Mouse (Mus musculus) heart, postnatal 25 days (tissue): Measurements from ENCODE around the gene Il6ra. TPM values are rescaled to one million over a fixed set of nuclear protein-coding genes. Genes with fewer than 3 reads are reported as not detected.
A peak's percentile ranks its signal among the peaks of the same experiment; 100 is the strongest.

ENCODE experiments used
- DNase-seq: peaks from one replicate; pipeline ENCODE4 v3.0.0; 2022; ENCODE audit warnings: low spot score
- intact Hi-C: fragments of 180-260 bp; cut with DNase I; formaldehyde crosslinking; loops from one replicate; pipeline ENCODE4 v1.15.1; 2025
- total RNA-seq, 2 experiments: library from RNA; stranded (reverse); gene quantifications; 2 replicates each; pipeline ENCODE4 v1.2.3; 2021

The Il6ra gene
- 1 to 10 TPM; 3.8 to 5.0 TPM for total RNA-seq

DNA sequence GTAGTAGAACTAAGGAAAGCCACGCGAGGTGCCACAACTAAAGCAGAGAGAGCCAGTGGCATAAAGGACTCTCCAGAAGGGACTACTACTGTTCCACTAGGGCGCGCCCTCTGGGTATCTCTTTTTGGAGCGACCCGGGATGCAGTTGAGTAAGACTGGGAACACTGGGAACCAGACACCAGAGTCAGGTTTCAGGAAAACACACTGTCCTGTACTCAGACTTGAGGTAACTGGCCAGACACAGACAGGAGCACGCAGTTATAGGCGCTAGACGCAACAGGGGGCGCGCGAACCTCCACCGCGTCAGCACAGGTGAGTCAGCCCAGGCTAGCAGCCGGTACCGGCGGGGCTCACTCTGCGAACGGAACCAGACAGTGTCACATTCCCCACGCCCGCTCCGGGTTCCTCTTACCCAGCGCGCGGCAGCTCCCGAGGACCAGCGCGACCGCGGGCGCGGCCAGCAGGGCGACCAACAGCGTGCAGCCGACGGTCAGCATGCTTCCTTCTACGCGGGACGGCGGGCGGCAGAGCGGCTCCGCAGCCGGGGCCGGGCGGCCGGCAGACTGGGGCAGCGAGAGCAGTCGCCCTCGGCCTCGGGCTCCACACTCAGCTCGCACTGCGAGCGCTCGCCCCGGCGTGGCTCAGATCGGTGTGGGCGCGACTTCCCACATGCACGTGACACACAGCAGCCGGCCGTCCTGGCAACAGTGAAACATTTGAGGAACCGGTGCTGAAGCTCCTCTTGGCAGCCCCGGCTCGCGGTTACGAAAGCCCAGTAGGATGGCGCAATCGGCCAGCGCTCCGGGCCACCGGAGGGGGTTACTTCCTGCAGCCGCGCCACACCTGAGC, at the start of gene Il6ra:
Gene Il6ra (minus strand): TSS at position 654 of the 849 bp plus-strand sequence.
- intact Hi-C loops: loop anchor here (2.0 kb wide), 1 partner anchor 42 kb away; no protein-coding TSS in a partner anchor
- peak; percentile 90 for DNase-seq

DNA sequence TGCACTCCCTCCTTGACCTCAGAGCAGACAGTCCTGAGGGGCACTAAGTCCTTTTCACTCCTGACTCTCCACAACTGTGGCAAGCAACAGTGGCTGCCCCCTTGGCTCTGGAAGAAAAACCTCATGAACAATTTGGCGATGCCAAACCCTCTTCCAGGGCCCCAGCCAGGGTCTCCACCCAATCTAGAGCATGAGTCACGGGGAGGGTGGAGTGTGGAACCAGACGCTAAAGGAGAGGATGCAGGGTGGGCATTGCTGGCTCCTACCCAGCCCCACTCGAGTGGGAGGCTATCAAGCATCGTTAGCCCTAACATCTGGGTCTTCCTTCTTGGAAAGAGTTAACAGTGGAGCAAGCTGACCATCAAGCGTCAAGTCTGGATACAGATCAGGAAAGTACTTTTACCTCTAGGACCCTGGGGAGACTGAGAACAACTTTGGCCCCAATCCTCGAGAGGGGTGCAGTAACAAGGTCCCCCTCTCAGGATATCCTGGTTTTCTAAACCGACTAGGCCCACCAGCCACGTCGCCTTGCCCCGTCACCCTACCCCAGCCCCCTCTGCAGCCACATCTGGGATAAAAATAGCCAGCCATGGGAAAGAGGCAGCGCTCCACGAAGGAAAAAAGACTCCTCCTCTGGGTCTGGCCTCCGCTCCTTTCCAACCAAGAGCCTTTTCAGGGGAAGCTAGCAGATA, 49.2 kb upstream of the Il6ra start:
- peak; percentile 50 for DNase-seq
- intact Hi-C loops: loop anchor here (5.0 kb wide), 1 partner anchor 95 kb away; no protein-coding TSS in a partner anchor

DNA sequence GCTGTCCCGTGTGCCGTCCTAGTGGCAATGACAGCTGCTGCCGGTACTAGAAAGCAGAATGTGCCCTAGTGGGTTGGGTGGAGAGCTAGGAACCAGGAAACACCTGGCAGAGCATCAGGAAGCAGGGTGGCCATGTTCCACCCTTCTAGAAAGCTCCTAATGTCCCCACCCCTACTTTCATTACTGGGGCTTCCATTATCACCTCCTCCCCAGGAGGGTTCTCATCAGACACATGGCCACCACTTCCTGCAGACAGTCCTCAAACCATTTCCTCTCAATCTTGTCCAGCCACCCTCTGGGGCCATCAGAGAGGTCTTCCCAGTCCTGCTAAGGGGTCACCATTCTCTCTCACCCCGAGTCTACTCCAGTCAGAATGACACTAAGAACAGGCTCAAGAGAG, 48.4 kb upstream of the Il6ra start:
- intact Hi-C loops: loop anchor here (5.0 kb wide), 1 partner anchor 94 kb away; no protein-coding TSS in a partner anchor
- DNase-seq: no peak

DNA sequence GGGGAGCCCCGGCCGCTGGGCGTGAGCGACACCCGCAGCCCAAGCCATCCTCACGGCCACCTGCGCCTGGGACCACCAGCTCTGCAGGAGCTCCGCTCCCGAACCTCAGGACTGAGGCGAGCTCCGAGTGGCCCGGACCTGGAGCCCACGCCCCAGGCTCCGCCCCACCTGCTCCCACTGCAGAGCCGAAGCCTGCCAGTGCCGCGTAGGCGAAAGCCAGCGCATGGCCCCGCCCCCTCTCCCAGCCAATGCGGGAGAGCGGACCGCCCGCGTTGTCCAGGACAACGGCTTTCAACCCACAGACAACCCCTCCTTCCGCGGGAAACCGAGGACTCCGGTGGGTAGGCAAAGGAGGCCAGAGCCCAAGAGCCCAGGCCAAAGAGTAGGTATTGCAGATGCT, 47.5 kb upstream of the Il6ra start:
- peak; percentile 88 for DNase-seq
- intact Hi-C loops: loop anchor here (5.0 kb wide), 1 partner anchor 93 kb away; no protein-coding TSS in a partner anchor

DNA sequence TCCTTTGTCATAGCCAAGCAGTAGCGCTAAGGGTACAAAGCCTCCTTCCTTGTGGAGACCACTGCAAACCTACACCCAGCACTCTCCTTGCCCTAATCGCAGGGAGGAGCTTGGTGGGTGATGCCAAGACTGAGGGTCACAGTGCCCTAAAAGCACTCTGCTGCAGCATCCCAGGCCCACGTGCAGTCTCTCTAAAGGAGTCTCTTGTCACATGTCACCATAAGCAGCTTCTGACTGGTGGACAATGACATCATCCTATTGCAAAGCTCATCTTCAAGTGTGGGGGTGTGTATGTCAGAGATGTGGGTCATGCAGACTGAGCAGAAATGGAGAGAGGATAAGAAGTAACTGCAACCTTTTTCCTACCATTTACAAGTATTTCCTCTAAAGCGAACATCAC, 46.4 kb upstream of the Il6ra start:
- no peak for DNase-seq

DNA sequence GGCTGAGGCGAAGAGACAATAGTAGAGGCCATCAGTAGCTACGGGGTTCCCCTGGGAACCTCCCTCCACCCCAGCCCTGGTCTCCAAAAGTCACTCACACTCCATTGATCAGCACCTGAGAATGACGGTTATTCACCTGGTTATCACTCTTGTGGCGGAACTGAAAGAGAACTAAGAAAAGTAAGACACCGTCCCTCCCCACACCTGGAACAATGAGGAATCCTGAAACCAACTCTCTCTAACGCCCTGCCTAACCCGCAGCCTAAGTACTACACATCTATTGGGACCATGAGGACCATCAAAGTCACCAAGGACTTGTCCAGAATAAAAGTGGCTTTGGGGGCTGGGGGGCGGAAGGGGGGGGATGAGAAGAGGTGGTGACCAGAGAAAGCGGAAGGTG, 44.9 kb upstream of the Il6ra start:
- intact Hi-C loops: loop anchor here (5.0 to 10.0 kb wide), 2 partner anchors 39 to 173 kb away; partner anchors contain the start of gene Hax1
- no peak for DNase-seq

More for the DNA sequence above, 46.4 kb upstream of the Il6ra start:
- intact Hi-C loops: loop anchor here (5.0 to 10.0 kb wide), 2 partner anchors 38 to 175 kb away; partner anchors contain the start of gene Hax1

DNA sequence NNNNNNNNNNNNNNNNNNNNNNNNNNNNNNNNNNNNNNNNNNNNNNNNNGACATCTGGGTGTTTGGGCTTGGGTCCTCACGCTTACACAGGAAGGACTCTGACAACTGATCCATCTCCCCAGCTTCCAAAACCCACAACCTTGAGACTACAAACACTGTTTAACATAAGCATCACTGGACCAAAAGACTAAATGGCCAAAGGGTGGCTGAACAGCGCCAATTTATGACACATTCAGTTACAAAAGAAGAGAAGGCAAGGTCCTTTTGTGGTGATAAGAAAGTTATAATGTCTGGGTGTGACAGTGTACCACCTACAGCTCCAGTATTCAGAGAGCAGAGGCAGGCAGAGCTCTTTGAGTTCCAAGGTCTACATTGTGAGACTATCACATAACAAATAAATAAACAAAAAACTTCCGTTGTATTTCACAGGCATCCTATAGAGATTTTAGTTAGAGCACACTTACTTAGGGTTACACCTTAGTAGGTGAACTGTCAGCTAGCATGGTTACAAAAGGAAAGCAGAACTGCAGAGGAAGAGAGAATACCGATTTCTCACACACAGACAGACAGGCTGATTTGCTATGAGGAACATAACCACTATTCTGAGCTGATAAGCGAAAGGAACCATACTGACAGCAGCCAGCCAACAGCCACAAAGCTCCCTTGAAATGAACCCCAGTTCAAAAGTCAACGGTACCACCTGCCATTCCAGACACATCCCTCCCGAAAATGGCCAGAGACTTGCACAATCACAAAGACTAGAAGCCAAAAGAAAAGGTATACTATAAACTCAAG, 43.4 kb upstream of the Il6ra start:
- intact Hi-C loops: loop anchor here (5.0 to 10.0 kb wide), 2 partner anchors 41 to 172 kb away; partner anchors contain the start of gene Hax1
- DNase-seq: no peak

DNA sequence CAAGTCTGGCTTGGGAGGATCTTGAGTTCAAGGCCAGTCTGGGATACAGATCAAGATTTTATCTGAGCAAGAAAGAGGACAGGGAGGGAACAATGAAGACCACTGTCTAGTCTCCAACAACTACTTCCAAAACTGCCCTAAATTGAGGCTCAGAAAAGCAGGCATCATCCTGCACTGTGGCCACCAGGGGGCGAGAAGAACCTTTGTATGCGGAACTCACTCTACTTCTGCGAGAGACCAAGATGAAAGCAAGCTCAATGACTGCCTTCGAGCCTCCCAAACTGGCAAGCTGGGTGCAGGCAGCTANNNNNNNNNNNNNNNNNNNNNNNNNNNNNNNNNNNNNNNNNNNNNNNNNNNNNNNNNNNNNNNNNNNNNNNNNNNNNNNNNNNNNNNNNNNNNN, 40.4 kb upstream of the Il6ra start:
- DNase-seq: peak; percentile 44
- intact Hi-C loops: loop anchor here (2.0 to 10.0 kb wide), 2 partner anchors 123 to 169 kb away; no protein-coding TSS in a partner anchor

DNA sequence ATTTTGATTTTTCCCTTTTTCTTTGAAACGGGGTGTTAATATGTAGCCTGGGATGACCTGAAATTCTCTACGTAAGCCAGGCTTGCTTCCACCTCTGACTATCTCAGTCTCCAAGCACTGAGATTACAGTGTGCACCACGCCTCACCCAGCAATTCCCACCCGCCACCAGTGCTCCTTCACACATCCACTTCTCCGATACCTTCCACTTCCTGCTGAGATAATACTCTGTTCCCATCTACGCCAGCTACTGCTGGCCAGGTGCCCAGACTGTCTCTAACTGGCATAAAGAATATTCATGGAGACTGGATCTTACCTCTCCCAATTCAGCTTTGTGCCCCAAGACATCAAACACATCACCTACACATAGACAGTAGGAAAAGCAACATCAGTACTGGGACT, 35.7 kb upstream of the Il6ra start:
- intact Hi-C loops: no loop called here
- DNase-seq: no peak

DNA sequence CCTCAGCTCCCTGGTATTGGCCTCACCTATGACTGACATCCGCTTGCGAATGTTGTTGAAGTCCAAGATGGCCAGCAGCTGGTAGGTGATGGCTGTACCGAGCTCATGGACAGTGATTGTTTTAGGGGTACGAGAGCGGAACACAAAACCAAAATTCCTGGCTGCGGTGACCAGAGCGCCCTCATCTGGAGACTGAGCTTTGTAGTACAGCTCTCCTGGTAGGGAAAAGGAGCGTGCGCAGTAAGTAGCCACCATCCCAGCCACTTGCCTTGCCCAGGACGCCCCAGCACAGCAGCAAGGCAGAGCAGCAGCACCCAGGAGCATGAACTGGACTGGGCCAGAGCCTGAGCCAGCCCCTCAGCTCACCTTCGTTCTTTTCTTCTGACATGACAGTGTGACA, 35.0 kb upstream of the Il6ra start:
- DNase-seq: no peak
- intact Hi-C loops: no loop called here

DNA sequence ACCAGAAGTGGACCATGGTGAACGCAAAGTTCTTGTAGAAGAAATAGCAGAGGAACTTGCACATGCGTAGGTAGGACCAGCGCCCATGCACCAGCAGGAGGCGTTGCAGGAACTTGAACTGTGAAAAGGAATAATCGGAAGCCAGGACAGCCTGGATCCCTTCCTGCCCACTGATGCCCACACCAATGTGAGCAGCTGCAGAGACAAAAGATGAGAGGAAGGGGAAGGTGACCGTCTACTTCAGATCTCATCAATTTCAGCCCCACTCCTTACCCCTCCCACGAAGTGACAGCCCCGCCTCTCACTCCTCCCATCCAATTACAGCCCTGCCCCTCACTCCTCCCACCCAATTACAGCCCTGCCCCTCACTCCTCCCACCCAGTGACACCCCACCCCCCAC, 32.0 kb upstream of the Il6ra start:
- intact Hi-C loops: no loop called here
- DNase-seq: no peak

DNA sequence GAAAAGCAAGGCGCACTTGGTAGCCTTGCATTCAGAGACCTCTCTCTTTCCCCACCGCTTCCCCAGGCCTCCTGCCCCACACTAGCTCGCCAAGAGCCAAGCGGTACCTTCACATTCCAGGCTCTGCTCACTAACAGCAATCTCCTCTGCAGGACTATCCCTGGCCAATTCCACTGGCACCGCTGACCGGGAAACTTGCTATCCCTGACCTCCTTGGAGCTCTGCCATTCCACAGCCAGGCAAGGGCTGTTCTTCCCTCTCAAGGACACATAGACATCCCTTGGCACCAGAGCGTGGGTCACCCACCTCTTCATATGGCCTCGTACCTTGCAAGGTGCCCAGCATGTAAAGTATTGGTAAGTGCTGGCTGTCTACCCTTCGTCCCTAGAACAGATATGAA, 29.9 kb upstream of the Il6ra start:
- no peak for DNase-seq
- intact Hi-C loops: loop anchor here (5.0 kb wide), 1 partner anchor 66 kb away; no protein-coding TSS in a partner anchor

DNA sequence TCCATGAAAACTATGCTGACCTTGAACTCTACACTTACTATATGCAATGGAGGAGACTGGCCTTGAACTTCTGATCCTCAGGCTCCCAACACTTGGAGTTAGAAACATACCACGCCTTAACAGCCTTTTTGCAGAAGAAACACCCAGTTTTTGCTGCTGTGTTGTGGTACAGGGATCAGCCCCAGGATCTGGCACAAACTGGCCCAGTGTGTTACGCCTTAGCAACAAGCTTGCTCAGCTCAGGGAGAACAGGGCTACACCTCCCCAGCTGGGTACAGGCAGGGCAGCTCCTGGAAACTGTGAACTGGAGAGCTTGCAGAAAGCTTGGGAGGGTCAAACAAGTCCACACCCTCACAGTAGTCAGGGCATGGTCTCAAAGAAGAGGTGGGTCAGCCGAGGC, 23.5 kb upstream of the Il6ra start:
- no peak for DNase-seq
- intact Hi-C loops: no loop called here

DNA sequence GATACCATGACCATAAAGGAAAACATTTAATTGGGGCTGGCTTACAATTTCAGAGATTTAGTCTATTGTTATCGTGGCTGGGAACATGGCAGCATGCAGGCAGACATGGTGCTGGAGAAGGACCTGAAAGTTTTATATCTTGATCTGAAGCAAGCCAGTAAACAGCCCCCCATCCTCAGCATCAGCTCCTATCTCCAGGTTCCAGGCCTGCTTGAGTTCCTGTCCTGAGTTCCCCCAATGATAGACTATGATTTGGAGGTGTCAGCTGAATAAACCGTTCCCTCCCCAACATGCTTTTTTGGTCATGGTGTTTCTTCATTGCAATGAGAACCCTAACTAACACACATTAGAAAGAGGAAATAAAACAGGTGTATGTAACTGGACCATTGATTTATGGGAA, 19.9 kb upstream of the Il6ra start:
- intact Hi-C loops: no loop called here
- no peak for DNase-seq

DNA sequence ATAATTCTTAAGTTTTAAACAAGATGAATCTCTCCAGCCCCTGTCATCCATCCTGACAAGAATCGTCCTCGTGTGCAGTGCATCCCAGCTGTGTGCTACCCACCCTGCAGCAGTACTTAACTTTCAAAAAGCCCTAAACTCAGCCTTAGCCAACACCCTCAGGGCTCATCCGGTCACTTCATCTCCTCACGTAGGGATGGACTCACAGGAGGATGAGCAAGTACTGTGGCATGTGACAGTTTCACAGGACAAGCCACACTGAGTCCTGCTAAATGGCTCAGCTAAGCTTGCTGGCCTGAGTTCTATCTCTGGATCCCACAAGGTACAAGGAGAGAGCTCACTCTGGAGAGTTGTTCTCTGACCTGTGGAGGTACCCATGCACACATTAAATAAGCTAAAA, 16.0 kb upstream of the Il6ra start:
- intact Hi-C loops: no loop called here
- no peak for DNase-seq

DNA sequence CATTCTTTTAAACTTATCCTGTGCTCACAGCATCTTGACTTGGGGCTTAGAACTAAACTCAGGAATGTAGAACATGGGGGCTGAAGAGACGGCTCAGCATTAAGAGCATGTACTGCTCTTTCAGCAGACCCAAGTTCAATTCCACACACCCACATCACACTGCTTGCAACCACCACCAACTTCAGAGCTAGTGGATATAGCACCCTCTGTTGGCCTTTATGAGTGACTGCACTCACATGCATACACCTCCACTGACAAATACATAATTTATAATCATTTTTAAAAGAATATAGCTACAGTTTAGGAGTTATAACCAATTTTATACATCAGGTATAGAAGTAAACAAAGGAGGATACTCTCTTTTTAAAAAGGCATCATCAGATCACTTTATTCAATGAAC, 13.4 kb upstream of the Il6ra start:
- intact Hi-C loops: no loop called here
- DNase-seq: no peak

DNA sequence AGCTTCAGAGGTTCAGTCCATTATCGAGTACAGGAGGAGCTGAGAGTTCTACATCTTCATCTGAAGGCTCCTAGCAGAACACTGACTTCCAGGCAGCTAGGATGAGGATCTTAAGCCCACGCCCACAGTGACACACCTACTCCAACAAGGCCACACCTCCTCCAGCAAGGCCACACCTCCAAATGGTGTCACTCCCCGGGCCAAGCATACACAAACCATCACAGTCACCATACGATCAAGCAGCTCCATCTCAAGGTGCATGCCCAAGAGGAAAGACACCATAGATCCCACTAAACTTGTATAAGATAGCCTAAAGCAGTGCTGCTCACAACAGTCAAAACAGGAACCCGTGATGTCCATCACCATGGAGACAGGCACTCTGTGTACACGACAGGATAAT, 7.7 kb upstream of the Il6ra start:
- DNase-seq: no peak
- intact Hi-C loops: no loop called here

DNA sequence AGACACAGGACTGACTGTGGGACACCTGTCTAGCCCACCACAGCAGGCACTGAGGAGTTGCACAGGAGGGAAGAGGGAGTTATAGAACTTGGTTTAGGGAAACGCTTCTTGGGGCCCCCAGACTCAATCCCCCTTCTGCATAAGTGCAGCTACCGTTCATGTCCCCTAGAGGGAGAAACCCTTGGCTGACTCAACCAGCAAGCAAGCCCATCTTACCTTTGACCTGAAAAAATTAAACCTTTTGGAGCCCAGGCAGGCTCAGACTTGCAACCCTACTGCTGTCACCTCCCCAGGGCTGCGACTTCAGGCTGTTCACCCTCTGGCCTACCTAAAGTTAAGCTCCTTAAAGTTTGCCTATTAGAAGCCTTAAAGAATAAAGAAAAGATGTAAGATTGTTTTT, 4.4 kb upstream of the Il6ra start:
- intact Hi-C loops: no loop called here
- DNase-seq: no peak

DNA sequence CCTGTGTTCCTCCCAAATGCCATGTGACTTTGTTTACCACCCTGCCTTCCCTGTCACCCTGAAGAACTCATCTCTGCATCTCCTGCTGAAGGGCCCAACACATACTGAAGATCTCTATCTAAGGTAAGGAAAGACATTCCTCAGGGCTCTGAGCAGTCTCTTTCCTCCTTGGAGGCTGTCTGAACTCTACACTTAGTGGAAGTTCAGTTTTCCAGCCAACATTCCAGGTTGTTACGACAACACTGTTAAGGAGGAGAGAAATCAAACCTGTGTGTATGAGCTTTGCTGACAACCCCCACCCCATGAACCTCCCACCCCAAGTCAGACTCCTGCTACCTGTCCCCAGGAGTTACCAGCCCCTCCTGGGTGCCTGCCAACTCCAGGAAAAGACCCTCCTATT, 3.6 kb upstream of the Il6ra start:
- no peak for DNase-seq
- intact Hi-C loops: no loop called here

DNA sequence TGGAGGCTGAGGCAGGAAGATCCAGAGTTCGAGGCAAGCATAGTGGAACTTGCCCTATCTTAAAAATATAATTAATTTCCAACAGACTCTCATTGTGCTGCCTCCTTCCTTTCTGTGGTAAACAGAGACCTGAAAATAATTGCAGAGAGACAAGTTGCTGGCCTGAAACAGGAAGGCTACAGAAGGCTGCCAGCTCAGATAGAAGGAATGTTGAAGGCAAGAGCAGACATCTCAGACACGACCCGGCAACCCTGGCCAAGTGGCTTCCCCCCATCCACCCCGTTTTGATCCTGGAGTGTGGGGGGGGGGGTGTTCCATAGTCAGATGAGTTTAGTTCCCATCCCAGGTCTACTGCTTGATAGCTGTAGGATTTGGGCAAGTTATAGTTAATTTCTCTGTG, 1.7 kb upstream of the Il6ra start:
- no peak for DNase-seq
- intact Hi-C loops: no loop called here
